Mouse (Mus musculus): Measurements from ENCODE around the gene Mas1. TPM values are rescaled to one million over a fixed set of nuclear protein-coding genes. Genes with fewer than 3 reads are reported as not detected.
A peak's percentile ranks its signal among the peaks of the same experiment; 100 is the strongest.

The Mas1 gene
- polyA plus RNA-seq, 1 experiment from 2014 or later: 0.29 TPM

DNA sequence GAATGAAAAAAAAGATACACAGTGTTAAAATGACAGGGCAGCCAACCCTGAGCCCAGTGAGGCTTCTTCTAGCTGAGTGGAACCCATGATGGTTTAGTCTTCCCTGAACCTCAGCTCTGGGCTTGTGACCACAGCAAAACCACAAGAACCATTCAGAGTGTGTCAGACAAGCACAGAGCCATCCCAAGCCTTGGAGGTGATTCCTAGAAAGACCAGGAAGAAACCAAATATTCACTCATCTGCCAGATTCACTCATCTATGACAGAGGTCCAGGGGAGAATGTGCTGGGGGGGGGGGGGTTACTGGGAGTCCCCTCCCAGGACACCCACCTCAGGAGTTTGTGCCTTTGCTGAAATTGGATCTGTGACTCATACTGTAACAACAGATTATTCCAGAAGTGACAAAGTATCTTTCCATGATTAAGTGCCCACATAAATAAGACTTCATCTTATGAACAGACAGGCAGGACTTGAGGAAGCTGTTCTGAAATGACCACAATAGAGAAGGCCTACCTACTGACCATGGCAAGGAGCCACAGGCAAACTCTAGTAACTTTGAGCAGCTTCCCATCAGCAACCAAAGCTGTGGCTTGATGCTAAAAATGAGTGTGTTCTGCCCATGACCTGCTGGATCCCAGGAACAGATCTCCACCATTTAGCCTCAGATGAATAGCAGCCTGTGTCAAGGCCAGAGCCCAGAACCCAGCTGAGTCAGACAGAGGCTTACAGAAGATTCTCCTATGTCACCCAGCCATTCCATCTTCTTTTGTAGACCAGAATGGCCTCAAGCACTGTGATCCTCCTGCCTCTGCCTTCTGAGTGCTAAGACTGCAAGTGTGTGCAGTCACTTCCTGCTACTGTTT lies 63.1 kb downstream of the Mas1 start:
- no peaks in the 10 kb centered on the region for H3K36me3 ChIP-seq (ENCODE audit: control insufficient read depth, insufficient read depth, low read length)
- no peak overlapping the region for H3K9ac ChIP-seq (ENCODE audit: low read length)
- no peak for DNase-seq (ENCODE audit: low spot score)
- H3K27ac ChIP-seq (ENCODE audit: low read depth, low read length): no peak overlapping the region
- no peaks in the 10 kb centered on the region for H3K27me3 ChIP-seq (ENCODE audit: control insufficient read depth, insufficient read depth, low read length)
- no peak for ATAC-seq (replicated peaks; ENCODE audit: low FRiP score)
- H3K4me3 ChIP-seq (ENCODE audit: low read depth, low read length): no peak overlapping the region
- no peak overlapping the region for H3K4me2 ChIP-seq (ENCODE audit: low read depth, low read length, severe bottlenecking)
- H3K9me3 ChIP-seq (ENCODE audit: control insufficient read depth, low read length): no peaks in the 10 kb centered on the region
- no peaks in the 10 kb centered on the region for H3K4me1 ChIP-seq (replicated peaks; ENCODE audit: control insufficient read depth, insufficient read depth, low read length)

DNA sequence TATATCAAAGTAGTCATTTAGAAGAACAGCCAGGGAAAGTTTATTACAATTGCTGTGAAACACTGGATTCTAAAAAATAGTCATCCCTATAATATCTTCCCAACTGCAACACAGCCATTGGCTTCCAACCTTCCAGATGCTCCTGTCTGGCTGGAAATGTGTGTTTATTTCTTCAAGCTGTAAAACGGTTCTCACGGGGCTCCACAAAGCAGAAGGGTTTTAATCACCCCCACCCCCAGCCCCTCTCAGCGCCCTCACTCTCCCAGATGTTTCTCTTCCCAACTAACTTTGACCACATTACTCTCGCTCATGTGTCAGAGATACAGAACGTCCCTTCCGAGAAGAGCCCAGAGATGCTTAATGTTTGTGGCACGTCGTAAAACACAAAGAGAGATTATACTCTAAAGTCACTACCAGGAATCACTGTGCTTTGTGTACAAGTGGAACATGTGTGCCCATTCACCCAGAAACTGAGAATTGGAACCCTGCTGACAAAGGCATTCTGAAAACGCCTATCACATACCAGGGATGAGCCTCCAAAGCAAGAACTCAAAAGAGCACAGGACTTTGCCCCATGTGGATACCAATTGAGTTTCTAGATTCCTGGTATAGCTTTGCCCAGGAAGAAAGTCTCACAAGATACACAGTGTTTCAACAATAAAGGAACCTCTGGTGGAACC lies 65.9 kb downstream of the Mas1 start:
- 64% methylated on average over 9 of the region's 9 CpGs for WGBS
- no peak overlapping the region for H3K4me3 ChIP-seq (ENCODE audit: low read depth, low read length)
- no peaks in the 10 kb centered on the region for H3K4me1 ChIP-seq (replicated peaks; ENCODE audit: control insufficient read depth, insufficient read depth, low read length)
- H3K9ac ChIP-seq (ENCODE audit: low read length): no peak overlapping the region
- DNase-seq (ENCODE audit: low spot score) (no peak), ATAC-seq (replicated peaks; ENCODE audit: low FRiP score) (no peak)
- H3K27me3 ChIP-seq (ENCODE audit: control insufficient read depth, insufficient read depth, low read length): no peaks in the 10 kb centered on the region
- no peaks in the 10 kb centered on the region for H3K9me3 ChIP-seq (ENCODE audit: control insufficient read depth, low read length)
- H3K36me3 ChIP-seq (ENCODE audit: control insufficient read depth, insufficient read depth, low read length): no peaks in the 10 kb centered on the region
- no peak overlapping the region for H3K27ac ChIP-seq (ENCODE audit: low read depth, low read length)
- no peak overlapping the region for H3K4me2 ChIP-seq (ENCODE audit: low read depth, low read length, severe bottlenecking)

DNA sequence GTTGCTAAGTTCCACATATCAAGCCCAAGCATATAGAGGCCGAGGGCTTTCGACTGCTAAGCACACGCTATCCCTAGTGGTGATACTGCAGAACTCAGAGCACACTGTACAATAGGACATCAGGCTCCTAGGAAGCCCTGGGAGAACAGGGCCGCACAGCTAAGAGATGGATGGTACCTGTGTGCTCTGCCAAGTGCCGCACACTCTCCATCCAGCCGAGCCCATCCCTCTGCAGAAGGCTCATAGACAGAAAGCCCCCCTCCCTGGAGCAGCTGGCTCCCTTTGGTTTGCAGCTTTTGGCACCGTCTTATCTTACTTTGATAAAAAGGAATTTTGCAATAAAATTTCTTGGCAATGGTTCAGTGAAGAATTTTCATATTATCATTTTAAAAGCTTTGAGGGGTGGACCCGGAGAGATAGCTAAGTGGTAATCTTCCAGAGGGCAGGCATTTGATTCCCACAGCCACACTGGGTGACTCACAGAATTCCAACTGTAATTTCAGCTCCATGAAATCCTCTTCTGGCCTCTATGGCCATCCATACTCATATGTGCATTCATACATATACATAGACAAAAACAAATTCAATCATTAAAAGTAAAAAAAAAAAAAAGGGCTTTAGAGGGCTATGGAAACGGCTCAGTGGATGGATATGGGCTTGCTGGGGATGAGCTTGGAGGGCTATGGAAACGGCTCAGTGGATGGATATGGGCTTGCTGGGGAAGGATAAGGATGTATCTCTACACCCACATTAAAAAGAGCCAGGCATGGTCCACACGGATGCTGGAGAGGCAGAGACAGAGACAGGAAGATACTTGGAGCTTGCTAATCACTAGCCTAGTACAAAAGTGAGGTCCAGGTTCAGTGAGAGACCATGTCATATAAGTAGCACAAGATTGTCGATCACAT lies 68.3 kb downstream of the Mas1 start:
- DNase-seq (ENCODE audit: low spot score): peak; percentile 9
- Histone ChIP-seq H3K4me2 (ENCODE audit: low read depth, low read length, severe bottlenecking) (no peak overlapping the region), H3K4me3 (ENCODE audit: low read depth, low read length) (no peak overlapping the region), H3K27me3 (ENCODE audit: control insufficient read depth, insufficient read depth, low read length) (no peaks in the 10 kb centered on the region), H3K4me1 (replicated peaks; ENCODE audit: control insufficient read depth, insufficient read depth, low read length) (no peaks in the 10 kb centered on the region), H3K36me3 (ENCODE audit: control insufficient read depth, insufficient read depth, low read length) (no peaks in the 10 kb centered on the region), H3K27ac (ENCODE audit: low read depth, low read length) (no peak overlapping the region), H3K9ac (ENCODE audit: low read length) (no peak overlapping the region), H3K9me3 (ENCODE audit: control insufficient read depth, low read length) (no peaks in the 10 kb centered on the region)
- 90% methylated on average over 12 of the region's 12 CpGs for WGBS
- no peak for ATAC-seq (replicated peaks; ENCODE audit: low FRiP score)

DNA sequence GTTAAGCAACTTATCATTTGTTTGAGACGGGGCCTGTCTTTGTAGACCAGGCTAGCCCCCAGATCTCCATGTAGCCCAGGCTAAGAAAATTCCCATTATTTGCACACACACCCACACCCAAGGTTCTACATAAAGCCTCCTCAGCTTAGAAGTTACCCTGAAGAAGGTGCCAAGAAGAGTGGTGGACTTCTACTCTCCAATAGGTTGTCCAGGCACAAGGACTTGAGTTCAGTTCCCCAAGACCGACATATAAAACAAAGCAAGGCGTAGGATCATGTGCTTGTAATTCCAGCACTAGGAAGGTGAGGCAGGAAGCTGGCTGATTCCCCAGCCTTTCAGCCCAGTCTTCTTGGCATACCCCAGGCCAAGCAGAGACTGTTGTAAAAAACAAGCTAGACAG lies 69.4 kb downstream of the Mas1 start:
- WGBS: 97% methylated on average over 3 of the region's 3 CpGs
- H3K9me3 ChIP-seq (ENCODE audit: control insufficient read depth, low read length): no peaks in the 10 kb centered on the region
- DNase-seq (ENCODE audit: low spot score): no peak

DNA sequence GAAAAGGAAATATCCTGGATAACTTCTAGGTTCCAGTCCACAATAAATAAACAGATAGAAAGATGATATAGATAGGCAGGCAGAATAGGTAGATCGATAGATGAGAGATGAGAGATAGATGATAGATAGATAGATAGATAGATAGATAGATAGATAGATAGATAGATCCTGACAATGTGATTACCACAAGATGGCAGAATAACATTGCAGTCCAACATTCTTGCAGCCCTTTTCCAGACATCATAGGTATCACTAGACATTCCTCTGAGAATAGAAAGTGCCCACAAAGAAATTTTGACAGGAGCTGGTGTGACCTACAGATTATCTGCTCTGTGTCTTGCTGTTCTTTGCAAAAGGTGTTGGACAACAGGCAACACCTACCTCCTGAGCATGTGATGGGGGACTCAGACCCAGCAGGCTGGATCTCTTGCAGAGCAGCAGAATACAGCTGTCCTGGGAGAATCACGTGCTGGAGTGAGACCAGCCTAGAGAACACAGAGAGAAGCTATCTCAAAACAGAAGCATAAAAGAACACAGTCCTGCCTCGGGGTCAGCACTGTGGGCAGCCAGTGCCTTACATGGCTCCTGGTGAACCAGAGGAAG lies 70.4 kb downstream of the Mas1 start:
- no peak overlapping the region for H3K4me3 ChIP-seq (ENCODE audit: low read depth, low read length)
- no peaks in the 10 kb centered on the region for H3K27me3 ChIP-seq (ENCODE audit: control insufficient read depth, insufficient read depth, low read length)
- no peaks in the 10 kb centered on the region for H3K36me3 ChIP-seq (ENCODE audit: control insufficient read depth, insufficient read depth, low read length)
- no peak overlapping the region for H3K27ac ChIP-seq (ENCODE audit: low read depth, low read length)
- H3K9me3 ChIP-seq (ENCODE audit: control insufficient read depth, low read length): no peaks in the 10 kb centered on the region
- no peak for DNase-seq (ENCODE audit: low spot score)
- H3K4me1 ChIP-seq (replicated peaks; ENCODE audit: control insufficient read depth, insufficient read depth, low read length): no peaks in the 10 kb centered on the region
- no peak for ATAC-seq (replicated peaks; ENCODE audit: low FRiP score)
- 78% methylated on average over 3 of the region's 3 CpGs for WGBS
- H3K4me2 ChIP-seq (ENCODE audit: low read depth, low read length, severe bottlenecking): no peak overlapping the region
- H3K9ac ChIP-seq (ENCODE audit: low read length): no peak overlapping the region

More for the DNA sequence above, 69.4 kb downstream of the Mas1 start:
- no peak overlapping the region for H3K4me2 ChIP-seq (ENCODE audit: low read depth, low read length, severe bottlenecking)
- H3K9ac ChIP-seq (ENCODE audit: low read length): no peak overlapping the region
- ATAC-seq (replicated peaks; ENCODE audit: low FRiP score): no peak
- no peaks in the 10 kb centered on the region for H3K27me3 ChIP-seq (ENCODE audit: control insufficient read depth, insufficient read depth, low read length)
- H3K36me3 ChIP-seq (ENCODE audit: control insufficient read depth, insufficient read depth, low read length): no peaks in the 10 kb centered on the region
- H3K4me1 ChIP-seq (replicated peaks; ENCODE audit: control insufficient read depth, insufficient read depth, low read length): no peaks in the 10 kb centered on the region
- H3K4me3 ChIP-seq (ENCODE audit: low read depth, low read length): no peak overlapping the region
- no peak overlapping the region for H3K27ac ChIP-seq (ENCODE audit: low read depth, low read length)

DNA sequence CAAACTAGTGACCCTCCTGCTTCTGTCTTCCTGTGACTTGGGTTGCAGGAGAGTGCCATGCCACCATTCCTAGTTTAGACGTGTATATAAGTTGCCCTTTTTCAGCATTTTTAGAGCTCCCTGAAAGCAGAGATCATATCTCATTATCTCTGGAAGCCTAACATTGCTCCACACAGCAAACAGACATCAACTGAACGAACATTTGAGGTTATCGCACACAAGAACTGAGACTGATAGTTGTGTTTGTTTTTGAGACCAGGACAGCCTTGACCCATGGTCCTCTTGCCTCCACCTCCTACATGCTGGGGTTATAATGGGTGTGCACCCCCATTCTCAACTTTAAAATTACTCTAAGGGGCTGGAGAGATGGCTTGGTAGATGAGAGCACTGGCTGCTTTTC lies 71.3 kb downstream of the Mas1 start:
- H3K27me3 ChIP-seq (ENCODE audit: control insufficient read depth, insufficient read depth, low read length): no peaks in the 10 kb centered on the region
- ATAC-seq (replicated peaks; ENCODE audit: low FRiP score): no peak
- H3K4me1 ChIP-seq (replicated peaks; ENCODE audit: control insufficient read depth, insufficient read depth, low read length): no peaks in the 10 kb centered on the region
- no peaks in the 10 kb centered on the region for H3K9me3 ChIP-seq (ENCODE audit: control insufficient read depth, low read length)
- no peak overlapping the region for H3K9ac ChIP-seq (ENCODE audit: low read length)
- no peak overlapping the region for H3K27ac ChIP-seq (ENCODE audit: low read depth, low read length)
- DNase-seq (ENCODE audit: low spot score): no peak
- H3K4me3 ChIP-seq (ENCODE audit: low read depth, low read length): no peak overlapping the region
- 85% methylated on average over 3 of the region's 3 CpGs for WGBS
- no peaks in the 10 kb centered on the region for H3K36me3 ChIP-seq (ENCODE audit: control insufficient read depth, insufficient read depth, low read length)
- H3K4me2 ChIP-seq (ENCODE audit: low read depth, low read length, severe bottlenecking): no peak overlapping the region

DNA sequence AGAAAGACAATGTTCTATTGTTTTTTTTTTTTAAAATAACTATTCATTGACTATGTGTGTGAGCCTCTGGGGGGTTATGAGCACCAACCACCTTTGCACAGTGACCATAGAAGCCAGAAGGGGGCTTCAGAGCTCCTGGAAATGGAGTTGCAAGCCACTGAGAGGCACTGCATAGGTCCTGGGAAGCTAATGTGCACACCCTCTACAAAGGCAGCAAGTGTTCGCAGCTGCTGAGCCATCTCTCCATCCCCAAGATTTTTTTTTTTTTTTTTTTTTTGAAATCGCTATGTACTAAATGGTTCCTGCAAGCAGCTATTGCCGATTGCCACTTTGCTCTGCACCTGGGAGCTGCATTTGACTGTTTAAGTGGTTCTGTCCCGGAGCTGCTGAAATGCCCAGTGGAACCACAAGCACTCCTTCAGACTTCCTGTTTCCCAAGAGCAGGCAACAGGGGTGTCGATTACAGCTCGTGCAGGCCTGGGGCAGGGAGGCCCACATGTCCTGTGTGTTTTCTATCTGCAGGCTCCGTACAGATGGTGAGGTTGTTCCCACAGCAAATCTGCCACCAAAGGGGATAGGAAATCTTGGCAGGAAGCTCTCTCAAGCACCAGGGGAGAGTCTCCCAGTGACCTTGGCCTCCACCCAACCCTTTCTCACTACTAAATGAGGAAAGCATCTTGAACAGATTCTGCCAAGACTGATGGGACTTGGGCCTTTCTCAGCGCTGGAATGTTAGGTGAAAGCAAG lies 74.1 kb downstream of the Mas1 start:
- Histone ChIP-seq H3K4me2 (ENCODE audit: low read depth, low read length, severe bottlenecking) (no peak overlapping the region), H3K4me1 (replicated peaks; ENCODE audit: control insufficient read depth, insufficient read depth, low read length) (no peaks in the 10 kb centered on the region; the same call in 1 of the 2 replicates), H3K36me3 (ENCODE audit: control insufficient read depth, insufficient read depth, low read length) (no peaks in the 10 kb centered on the region), H3K4me3 (ENCODE audit: low read depth, low read length) (no peak overlapping the region), H3K27me3 (ENCODE audit: control insufficient read depth, insufficient read depth, low read length) (no peaks in the 10 kb centered on the region), H3K27ac (ENCODE audit: low read depth, low read length) (no peak overlapping the region), H3K9me3 (ENCODE audit: control insufficient read depth, low read length) (no peaks in the 10 kb centered on the region), H3K9ac (ENCODE audit: low read length) (no peak overlapping the region)
- no peak for DNase-seq (ENCODE audit: low spot score)
- ATAC-seq (replicated peaks; ENCODE audit: low FRiP score): no peak
- WGBS: 81% methylated on average over 8 of the region's 8 CpGs
